Mouse (Mus musculus): ENCODE results near the gene Fam90a1b. TPM values are rescaled to one million over a fixed set of nuclear protein-coding genes. Genes with fewer than 3 reads are reported as not detected.
"Not testable (repeated sequence)": the region's sequence is repeated elsewhere in the genome, so short reads cannot be mapped to it uniquely, and the experiment has no call there.

The Fam90a1b gene
- 0.11 and 0.17 TPM in 2 replicates for polyA plus RNA-seq (2015; fragmentation: Nextera tagmentation; extraction: Ambion mirVana)

DNA sequence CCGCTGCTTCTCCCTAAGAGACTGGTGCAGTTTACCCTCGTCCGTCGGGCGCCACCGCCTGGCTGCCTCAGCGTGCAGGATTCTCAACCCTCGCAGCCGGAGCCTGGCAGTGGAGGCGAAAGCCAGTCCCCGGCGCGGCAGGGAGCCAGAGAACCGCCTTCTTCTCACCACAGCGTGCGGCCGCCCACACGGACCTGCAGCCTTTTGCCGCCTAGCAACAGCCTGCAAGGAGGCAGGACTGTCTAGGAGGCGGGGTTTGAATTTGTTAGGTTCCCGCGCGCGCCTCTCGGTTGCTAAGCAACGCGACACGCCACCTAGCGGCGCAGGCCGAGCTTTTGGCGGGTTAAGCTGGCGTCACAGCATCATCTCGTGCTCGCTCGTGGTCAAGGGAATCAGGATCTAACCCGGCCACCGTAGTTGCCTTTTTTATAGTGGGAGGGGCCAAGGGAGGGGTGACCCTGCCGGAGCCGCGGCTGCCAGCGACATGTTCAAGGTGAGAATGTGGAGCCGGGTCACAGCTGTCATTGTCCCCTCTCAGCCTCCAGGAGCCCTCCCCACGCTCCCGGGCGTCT lies at the start of gene Fam90a1b, which contains the start of gene Apoo:
Fam90a1b (minus strand) TSS at position 108 of the 572 bp plus-strand sequence.
Apoo (plus strand) TSS at position 448 of the 572 bp plus-strand sequence.
- H3K9me3 ChIP-seq (replicated peaks): no peaks in the 10 kb centered on the region
- H3K9ac ChIP-seq (replicated peaks): peak within 1 kb of the TSS; percentile 56
- ATAC-seq (ENCODE audit: low FRiP score): peak; percentile 97
- peak within 1 kb of the TSS; percentile 74 for H3K27ac ChIP-seq (replicated peaks)
- H3K4me3 ChIP-seq (replicated peaks): peak within 1 kb of the TSS; percentile 58
- H3K4me1 ChIP-seq: peaks cover 4% of the 10 kb centered on the region; the same call in 1 of the 2 replicates
- H3K36me3 ChIP-seq: no peaks in the 10 kb centered on the region
- H3K4me2 ChIP-seq: peak within 1 kb of the TSS; percentile 52
- H3K27me3 ChIP-seq (replicated peaks): peaks cover 62% of the 10 kb centered on the region
- 17% methylated on average over 46 of the region's 46 CpGs for WGBS

DNA sequence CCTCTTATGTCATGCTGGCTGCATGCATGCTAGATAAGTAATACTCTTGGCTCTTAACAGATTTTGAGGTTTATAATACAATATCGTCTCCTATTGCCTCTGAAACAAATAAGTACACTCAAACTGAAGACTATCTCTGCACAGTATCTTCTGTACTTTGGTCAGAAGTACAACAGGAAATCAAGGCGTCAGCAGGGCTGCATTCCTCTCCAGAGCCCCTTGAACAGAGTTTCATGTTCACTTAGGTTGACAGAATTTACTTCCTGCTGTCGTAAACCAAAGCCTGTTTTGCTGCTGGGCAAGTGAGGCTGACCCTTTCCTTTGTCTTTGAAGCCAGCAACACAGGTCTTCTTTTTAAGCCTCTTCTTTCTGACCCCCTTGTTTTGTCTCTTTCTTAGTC lies 42.4 kb upstream of the Fam90a1b start:
- Histone ChIP-seq H3K9me3 (replicated peaks) (no peaks in the 10 kb centered on the region), H3K9ac (replicated peaks) (no peak overlapping the region), H3K36me3 (no peaks in the 10 kb centered on the region), H3K27me3 (replicated peaks) (0 out of 2 replicates have a peak, but pooled peaks cover 21% of the 10 kb centered on the region), H3K27ac (replicated peaks) (no peak overlapping the region), H3K4me1 (no peaks in the 10 kb centered on the region), H3K4me3 (replicated peaks) (no peak overlapping the region), H3K4me2 (no peak overlapping the region)
- WGBS: 41% methylated on average over 3 of the region's 3 CpGs
- ATAC-seq (ENCODE audit: low FRiP score): no peak

DNA sequence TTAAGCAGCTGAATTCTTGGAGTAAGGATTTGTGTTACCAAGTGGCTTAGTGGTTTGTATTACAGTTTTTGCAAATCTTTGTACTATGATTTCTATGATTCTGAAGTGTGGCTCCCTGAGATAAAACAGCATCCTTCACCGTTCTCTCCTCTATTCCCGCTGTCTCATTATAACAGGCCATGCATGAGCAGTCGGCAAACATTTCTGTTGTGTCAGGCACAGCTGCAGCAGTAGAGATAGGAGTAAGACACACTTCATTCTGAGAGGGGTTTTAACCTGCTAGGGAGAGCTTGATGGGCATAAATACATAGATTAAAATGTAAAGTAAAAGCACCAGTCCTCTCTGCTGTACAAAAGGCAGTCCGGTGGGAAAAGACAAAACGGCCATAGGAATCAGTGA lies 12.2 kb upstream of the Fam90a1b start:
- H3K9ac ChIP-seq (replicated peaks): no peak overlapping the region
- H3K27ac ChIP-seq (replicated peaks): no peak overlapping the region
- H3K27me3 ChIP-seq (replicated peaks): peaks cover 12% of the 10 kb centered on the region
- no peak for ATAC-seq (ENCODE audit: low FRiP score)
- no peak overlapping the region for H3K4me2 ChIP-seq
- H3K9me3 ChIP-seq (replicated peaks): no peaks in the 10 kb centered on the region
- no peak overlapping the region for H3K4me3 ChIP-seq (replicated peaks)
- 0 out of 2 replicates have a peak, but pooled peaks cover 6% of the 10 kb centered on the region for H3K36me3 ChIP-seq
- WGBS: 66% methylated on average over 5 of the region's 5 CpGs
- no peaks in the 10 kb centered on the region for H3K4me1 ChIP-seq

DNA sequence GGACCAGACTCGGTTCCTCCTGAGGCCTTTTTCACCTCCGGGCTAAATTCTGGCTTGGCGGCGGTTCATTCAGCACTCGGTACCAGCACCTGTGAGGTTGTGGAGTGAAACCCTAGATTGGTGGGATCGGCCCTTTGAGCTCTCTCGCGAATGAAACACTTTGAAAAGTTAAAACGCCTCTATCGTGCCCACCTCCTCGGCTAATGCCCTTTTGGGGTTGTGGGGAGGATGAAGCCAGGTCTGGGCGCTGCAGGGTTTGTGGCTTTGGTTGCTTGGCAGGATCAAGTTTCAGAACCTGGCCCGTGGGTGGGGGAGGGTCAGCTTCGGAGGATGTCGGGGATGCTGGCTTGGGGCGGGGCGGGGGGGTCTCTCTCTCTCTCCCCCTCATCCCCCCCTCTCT lies 671 bp upstream of the Fam90a1b start:
- Histone ChIP-seq H3K27me3 (replicated peaks) (peaks cover 58% of the 10 kb centered on the region), H3K4me1 (peaks cover 4% of the 10 kb centered on the region; the same call in 1 of the 2 replicates)
- ATAC-seq (ENCODE audit: low FRiP score): peak; percentile 64

DNA sequence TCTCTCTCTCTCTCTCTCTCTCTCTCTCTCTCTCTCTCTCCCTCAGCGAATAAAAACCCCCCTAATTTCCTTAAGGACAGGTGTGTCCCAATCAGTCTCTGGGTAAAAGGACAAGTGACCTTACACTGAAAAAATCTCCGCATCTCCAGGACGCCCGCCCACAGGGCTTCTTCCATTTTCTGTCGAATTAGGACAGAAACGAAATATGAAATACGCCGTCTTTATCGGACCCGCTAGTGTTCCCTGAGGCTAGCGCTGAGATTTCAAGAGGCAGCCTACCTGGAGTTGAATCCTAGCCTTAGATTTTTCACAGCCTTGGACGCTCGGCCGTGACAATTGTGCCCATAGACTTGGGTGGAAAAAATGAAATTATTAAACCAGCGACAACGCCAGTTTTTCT lies 548 bp downstream of the Fam90a1b start:
- Histone ChIP-seq H3K9ac (replicated peaks) (no peak overlapping the region), H3K9me3 (replicated peaks) (no peaks in the 10 kb centered on the region), H3K36me3 (no peaks in the 10 kb centered on the region), H3K27ac (replicated peaks) (no peak overlapping the region), H3K4me3 (replicated peaks) (peak overlapping the region; percentile 58), H3K4me1 (peaks cover 4% of the 10 kb centered on the region; the same call in 1 of the 2 replicates), H3K27me3 (replicated peaks) (peaks cover 60% of the 10 kb centered on the region), H3K4me2 (peak overlapping the region; percentile 46)
- no peak for ATAC-seq (ENCODE audit: low FRiP score)
- WGBS: 18% methylated on average over 16 of the region's 16 CpGs

More for the DNA sequence above, 671 bp upstream of the Fam90a1b start:
- Histone ChIP-seq H3K36me3 (no peaks in the 10 kb centered on the region), H3K9me3 (replicated peaks) (no peaks in the 10 kb centered on the region), H3K4me2 (peak overlapping the region; percentile 52), H3K27ac (replicated peaks) (peak overlapping the region; percentile 74), H3K9ac (replicated peaks) (peak overlapping the region; percentile 56), H3K4me3 (replicated peaks) (peak overlapping the region; percentile 58)
- WGBS: 20% methylated on average over 17 of the region's 17 CpGs

DNA sequence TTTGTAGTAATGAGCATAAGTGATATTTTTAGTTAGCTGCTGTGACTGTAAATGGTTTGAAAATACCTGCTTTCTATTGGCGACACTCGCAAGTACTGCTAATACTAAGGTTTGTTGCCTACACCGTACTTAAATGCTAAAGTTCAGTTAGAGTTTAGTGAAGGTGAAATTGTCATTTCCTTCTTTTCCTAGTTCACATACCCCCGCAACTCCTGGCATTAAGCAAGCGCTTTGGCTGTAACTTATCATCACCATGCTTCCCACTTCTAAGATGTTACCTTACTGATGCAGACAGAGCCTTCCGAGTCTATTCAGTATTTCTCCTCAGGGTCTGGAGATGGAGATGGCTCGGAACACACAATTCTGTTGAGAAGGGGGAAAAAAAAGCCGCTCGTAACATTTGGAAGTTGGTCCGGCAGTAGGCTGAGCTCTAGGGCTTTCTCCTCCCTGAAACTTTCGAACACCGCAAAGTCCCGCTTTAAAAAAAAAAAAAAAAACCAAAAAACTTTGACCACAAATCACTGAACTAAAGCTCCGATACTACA lies 1.1 kb downstream of the Fam90a1b start:
- H3K27ac ChIP-seq (replicated peaks): no peak overlapping the region
- no peak overlapping the region for H3K9ac ChIP-seq (replicated peaks)
- peak overlapping the region; percentile 46 for H3K4me2 ChIP-seq
- peak overlapping the region; percentile 58 for H3K4me3 ChIP-seq (replicated peaks)
- 26% methylated on average over 14 of the region's 14 CpGs for WGBS
- no peak for ATAC-seq (ENCODE audit: low FRiP score)
- peaks cover 4% of the 10 kb centered on the region; the same call in 1 of the 2 replicates for H3K4me1 ChIP-seq
- H3K9me3 ChIP-seq (replicated peaks): no peaks in the 10 kb centered on the region
- H3K36me3 ChIP-seq: no peaks in the 10 kb centered on the region
- H3K27me3 ChIP-seq (replicated peaks): peaks cover 61% of the 10 kb centered on the region

DNA sequence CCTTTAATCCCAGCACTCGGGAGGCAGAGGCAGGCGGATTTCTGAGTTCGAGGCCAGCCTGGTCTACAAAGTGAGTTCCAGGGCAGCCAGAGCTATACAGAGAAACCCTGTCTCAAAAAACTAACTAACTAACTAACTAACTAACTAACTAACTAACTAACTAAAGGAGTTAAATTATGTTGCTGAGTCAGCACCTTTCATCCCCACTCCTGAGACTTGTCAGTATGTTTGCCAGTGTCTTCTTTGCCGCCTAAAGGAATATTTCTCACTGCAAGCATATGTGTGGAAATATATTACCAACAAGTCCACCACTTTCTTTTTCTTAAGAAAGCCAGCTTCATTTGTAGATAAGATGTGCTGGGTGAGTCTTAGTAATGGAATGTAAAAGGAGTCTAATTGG lies 22.9 kb downstream of the Fam90a1b start:
- not testable (repeated sequence) for ATAC-seq (ENCODE audit: low FRiP score); H3K27ac ChIP-seq (replicated peaks); H3K4me1 ChIP-seq; H3K4me3 ChIP-seq (replicated peaks); H3K4me2 ChIP-seq; H3K9ac ChIP-seq (replicated peaks); H3K36me3 ChIP-seq; H3K9me3 ChIP-seq (replicated peaks)
- peaks cover 30% of the 10 kb centered on the region for H3K27me3 ChIP-seq (replicated peaks)
- 96% methylated on average over 4 of the region's 4 CpGs for WGBS

DNA sequence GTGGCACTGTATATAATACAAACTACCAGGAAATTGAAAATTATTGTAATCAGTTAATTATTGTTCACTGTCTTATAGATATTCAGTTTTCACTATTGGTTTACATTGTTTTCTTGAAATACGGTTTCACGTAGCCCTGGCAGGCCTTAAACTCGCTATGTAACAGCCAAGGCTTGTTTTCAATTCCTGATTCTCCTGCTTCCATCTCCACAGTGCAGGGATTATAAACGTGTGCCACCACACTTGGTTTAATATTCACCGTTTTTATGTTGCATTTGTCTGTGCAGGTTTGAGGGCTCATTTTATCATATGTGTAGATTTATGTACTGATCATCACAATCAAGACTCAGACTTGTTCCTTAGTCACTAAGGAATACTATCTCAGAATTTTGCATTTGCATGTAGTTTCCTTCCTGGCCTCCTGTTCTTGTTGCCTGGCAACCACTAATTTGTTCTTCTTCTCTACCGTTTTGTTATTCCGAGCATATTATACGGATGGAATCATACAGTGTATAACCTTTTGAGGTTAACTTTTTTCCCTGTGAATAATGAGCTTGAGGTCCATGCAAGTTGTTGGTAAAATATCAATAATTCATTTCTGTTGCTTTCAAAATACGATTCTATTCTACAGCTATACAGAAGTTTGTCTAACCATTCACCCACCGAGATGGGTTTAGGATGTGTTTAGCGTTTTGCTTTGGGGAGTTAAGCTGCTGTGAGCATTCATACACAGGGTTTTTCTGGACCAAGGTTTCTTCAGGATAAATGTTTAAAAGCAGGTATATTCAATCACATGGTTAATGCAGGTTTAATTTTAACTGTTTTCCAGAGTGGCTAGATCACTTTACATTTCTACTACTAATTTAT lies 45.3 kb downstream of the Fam90a1b start:
- Histone ChIP-seq H3K4me1 (no peaks in the 10 kb centered on the region), H3K4me2 (no peak overlapping the region), H3K9ac (replicated peaks) (no peak overlapping the region), H3K9me3 (replicated peaks) (no peaks in the 10 kb centered on the region), H3K4me3 (replicated peaks) (no peak overlapping the region), H3K36me3 (no peaks in the 10 kb centered on the region), H3K27me3 (replicated peaks) (peaks cover 37% of the 10 kb centered on the region), H3K27ac (replicated peaks) (no peak overlapping the region)
- no peak for ATAC-seq (ENCODE audit: low FRiP score)
- WGBS: 58% methylated on average over 11 of the region's 11 CpGs

Small RNA genes within 50 kb of the gene (microRNA-seq; reads per million reads assigned to microRNA genes)
- gene Gm44477: not detected

Other genes starting within 250 kb of the Fam90a1b start
- 16.6 and 20.8 TPM in 2 replicates for gene Zfx, start 243.1 kb downstream of the Fam90a1b start, polyA plus RNA-seq (2015; fragmentation: Nextera tagmentation; extraction: Ambion mirVana)
- 74.9 and 80.0 TPM in 2 replicates for gene Eif2s3x, start 153.9 kb downstream of the Fam90a1b start, polyA plus RNA-seq (2015; fragmentation: Nextera tagmentation; extraction: Ambion mirVana)
- 9.1 and 11.2 TPM in 2 replicates for gene Klhl15, start 132.2 kb downstream of the Fam90a1b start, polyA plus RNA-seq (2015; fragmentation: Nextera tagmentation; extraction: Ambion mirVana)
- gene Apoo, start 340 bp upstream of the Fam90a1b start, polyA plus RNA-seq (2015; fragmentation: Nextera tagmentation; extraction: Ambion mirVana): 124 and 140 TPM in 2 replicates
- gene Maged1, start 175.4 kb upstream of the Fam90a1b start, polyA plus RNA-seq (2015; fragmentation: Nextera tagmentation; extraction: Ambion mirVana): 910 and 1,001 TPM in 2 replicates

Data from neural tube, embryonic 15.5 days (tissue).